Mouse (Mus musculus): ENCODE measurements around the gene Astn2.
A peak's percentile ranks its signal among the peaks of the same experiment; 100 is the strongest.

GRCm38 (mm10) chr4:65496463-65496834 lies 908.0 kb downstream of the Astn2 start:
- TF ChIP-seq POLR2A (IDR thresholded peaks at IDR 0.05; ENCODE audit: borderline replicate concordance, control insufficient read depth, low read depth, low read length) (no peak), CTCF (IDR thresholded peaks at IDR 0.05; ENCODE audit: control insufficient read depth, insufficient read depth, low read length) (0 out of 2 replicates have a peak, but pooled peaks have one; percentile 23)

Data from bone marrow, adult 2 months (tissue).